Mouse (Mus musculus): Measurements from ENCODE around the gene Hist1h2af. TPM values are rescaled to one million over a fixed set of nuclear protein-coding genes. Genes with fewer than 3 reads are reported as not detected.
"Not testable (repeated sequence)": the region's sequence is repeated elsewhere in the genome, so short reads cannot be mapped to it uniquely, and the experiment has no call there.

Gene Hist1h2af
- polyA plus RNA-seq, 1 experiment from 2014 or later, result 16.3 TPM

DNA sequence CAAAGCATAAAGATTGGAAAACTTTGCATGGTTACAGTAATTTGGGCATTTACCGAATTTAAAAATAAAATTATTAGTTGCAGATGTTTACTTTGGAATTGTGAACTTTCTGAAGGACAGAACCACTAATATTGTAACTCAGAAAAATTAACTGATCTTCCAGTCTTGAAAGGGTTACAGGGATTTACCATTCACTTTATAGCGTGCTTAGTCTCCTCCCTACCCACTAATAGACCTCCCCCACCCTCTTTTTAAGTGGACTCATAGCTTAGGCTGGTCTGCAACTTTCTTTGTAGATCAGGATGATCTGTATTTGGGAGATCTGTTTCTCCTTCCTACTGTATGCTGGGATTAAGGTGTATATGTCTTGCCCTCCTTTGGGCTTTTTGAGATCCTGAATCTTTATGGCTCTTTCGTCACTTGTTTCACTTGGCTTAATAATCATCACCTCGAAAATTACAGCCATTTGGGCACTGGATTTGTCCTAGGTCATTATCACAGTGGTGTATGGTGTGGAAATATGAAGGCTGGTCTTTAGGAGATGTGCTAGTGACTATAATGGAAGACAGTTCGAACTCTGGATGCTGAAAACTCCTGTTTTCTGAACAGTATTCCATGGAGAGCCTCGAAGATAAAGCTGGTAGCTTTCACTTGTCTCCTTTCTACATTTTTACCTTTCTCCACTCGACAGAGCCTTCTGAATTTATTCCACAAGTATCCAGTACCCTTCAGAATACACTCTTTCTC, 2.5 kb downstream of the Hist1h2af start:
- WGBS, result 21% methylated on average over 7 of the region's 7 CpGs
- peaks cover 38% of the 10 kb centered on the region for H3K4me1 ChIP-seq (replicated peaks)

DNA sequence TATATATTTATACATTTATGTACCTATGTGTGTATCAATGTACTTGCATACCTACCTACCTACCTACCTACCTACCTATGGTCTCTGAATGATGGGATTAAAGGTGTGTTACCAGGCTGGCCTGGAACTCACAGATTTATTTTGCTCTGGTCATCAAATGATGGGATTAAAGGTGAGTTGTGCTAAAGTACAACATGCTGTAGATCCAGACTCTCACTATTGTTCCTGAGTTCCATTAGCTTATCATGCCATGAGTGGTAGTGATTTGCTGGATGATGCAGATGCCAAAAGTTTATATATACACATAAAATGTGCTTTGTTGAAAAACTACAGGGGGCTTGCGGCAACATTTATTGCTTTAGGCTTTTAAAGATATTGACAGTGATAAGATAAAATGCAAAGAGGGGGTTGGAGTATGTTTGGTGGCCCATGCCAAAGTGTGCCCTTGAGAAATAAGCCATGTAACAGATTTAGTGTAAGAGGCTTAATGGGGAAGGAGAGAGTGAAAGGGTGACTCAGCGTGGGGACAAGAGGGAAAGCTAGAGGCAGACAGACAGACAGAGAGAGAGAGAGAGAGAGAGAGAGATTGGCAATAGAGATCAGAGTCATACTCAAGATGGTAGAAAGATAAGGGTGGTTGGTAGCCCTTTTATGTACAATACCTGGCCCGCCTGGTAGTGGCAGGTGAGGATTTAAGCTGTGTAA, 3.5 kb downstream of the Hist1h2af start:
- no peaks in the 10 kb centered on the region for H3K27me3 ChIP-seq
- peaks cover 36% of the 10 kb centered on the region for H3K4me1 ChIP-seq (replicated peaks)
- no peak for ATAC-seq (ENCODE audit: insufficient number of reproducible peaks, insufficient read depth, low FRiP score, low TSS enrichment, low read depth)
- H3K36me3 ChIP-seq, result no peaks in the 10 kb centered on the region
- H3K4me3 ChIP-seq (replicated peaks), result peak overlapping the region; percentile 50
- no peaks in the 10 kb centered on the region for H3K9me3 ChIP-seq
- WGBS, result 86% methylated on average over 3 of the region's 3 CpGs
- peak overlapping the region; percentile 46 for H3K27ac ChIP-seq
- H3K9ac ChIP-seq (replicated peaks), result no peak overlapping the region; the same call in 1 of the 2 replicates
- H3K4me2 ChIP-seq, result peak overlapping the region; percentile 69

More for the DNA sequence above, 2.5 kb downstream of the Hist1h2af start:
- Histone ChIP-seq H3K27ac (peak overlapping the region; percentile 98), H3K4me3 (replicated peaks) (peak overlapping the region; percentile 50), H3K27me3 (no peaks in the 10 kb centered on the region), H3K36me3 (no peaks in the 10 kb centered on the region), H3K4me2 (peak overlapping the region; percentile 69), H3K9me3 (no peaks in the 10 kb centered on the region), H3K9ac (replicated peaks) (peak overlapping the region; percentile 72)
- no peak for ATAC-seq (ENCODE audit: insufficient number of reproducible peaks, insufficient read depth, low FRiP score, low TSS enrichment, low read depth)

DNA sequence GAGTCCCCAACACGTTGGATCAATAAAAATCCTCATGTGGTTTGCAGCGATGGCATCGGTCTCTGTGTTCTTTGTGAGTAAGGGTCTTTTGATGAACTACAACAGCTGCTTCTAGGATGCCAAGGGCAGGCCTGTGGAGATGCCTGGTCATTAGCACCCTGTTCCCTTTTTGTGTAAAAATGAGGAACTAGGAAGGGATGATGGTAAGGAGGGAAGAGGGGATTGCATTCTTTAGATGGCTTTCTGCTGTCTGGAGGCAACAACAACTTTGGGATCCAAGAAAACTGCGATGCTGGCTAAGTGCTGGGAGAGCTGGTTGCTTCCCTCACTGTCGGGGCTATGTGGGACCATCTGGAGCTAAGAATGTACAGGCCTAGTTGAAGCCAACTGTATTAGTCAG, 4.5 kb downstream of the Hist1h2af start:
- H3K27ac ChIP-seq, result peak overlapping the region; percentile 72
- no peaks in the 10 kb centered on the region for H3K36me3 ChIP-seq
- H3K4me3 ChIP-seq (replicated peaks), result no peak overlapping the region
- WGBS, result 55% methylated on average over 5 of the region's 5 CpGs
- H3K27me3 ChIP-seq, result no peaks in the 10 kb centered on the region
- H3K9ac ChIP-seq (replicated peaks), result no peak overlapping the region; the same call in 1 of the 2 replicates
- no peak for ATAC-seq (ENCODE audit: insufficient number of reproducible peaks, insufficient read depth, low FRiP score, low TSS enrichment, low read depth)
- H3K4me2 ChIP-seq, result peak overlapping the region; percentile 31
- peaks cover 30% of the 10 kb centered on the region for H3K4me1 ChIP-seq (replicated peaks)
- H3K9me3 ChIP-seq, result no peaks in the 10 kb centered on the region

DNA sequence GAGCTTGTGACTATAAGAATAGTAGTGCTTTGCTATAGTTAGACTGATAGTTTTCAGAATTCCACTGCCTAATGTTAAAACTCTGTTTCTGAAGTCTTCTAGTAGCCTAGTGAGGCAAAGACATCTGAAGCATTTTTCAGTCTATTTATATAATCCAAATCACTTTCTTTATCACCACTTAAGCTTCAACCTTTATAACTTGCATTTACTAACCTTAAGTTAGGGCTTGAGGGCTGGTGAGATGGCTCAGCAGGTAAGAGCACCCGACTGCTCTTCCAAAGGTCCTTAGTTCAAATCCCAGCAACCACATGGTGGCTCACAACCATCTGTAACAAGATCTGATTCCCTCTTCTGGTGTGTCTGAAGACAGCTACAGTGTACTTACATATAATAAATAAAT, 6.1 kb downstream of the Hist1h2af start:
- H3K4me1 ChIP-seq (replicated peaks), result peaks cover 25% of the 10 kb centered on the region
- not testable (repeated sequence) for H3K36me3 ChIP-seq; H3K27me3 ChIP-seq; H3K27ac ChIP-seq; H3K9me3 ChIP-seq; H3K4me3 ChIP-seq (replicated peaks); ATAC-seq (ENCODE audit: insufficient number of reproducible peaks, insufficient read depth, low FRiP score, low TSS enrichment, low read depth); H3K9ac ChIP-seq (replicated peaks); H3K4me2 ChIP-seq
- WGBS, result 60% methylated on average over 1 of the region's 1 CpGs

DNA sequence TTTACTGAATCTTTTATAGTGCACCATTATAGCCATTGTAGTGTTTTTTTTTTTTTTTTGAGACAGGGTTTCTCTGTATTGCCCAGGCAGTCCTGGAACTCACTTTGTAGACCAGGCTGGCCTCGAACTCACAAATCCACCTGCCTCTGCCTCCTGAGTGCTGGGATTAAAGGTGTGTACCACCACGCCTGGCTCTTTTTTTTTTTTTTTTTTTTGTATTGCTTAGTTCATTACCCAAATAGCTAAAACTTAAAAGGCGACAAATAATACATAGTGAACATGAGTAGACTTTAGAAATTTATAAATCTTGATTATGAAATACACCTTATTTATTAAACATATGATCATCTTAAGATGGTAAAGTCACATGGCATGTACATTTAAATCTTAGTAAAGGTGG, 7.8 kb downstream of the Hist1h2af start:
- H3K36me3 ChIP-seq, result no peaks in the 10 kb centered on the region
- no peaks in the 10 kb centered on the region for H3K27me3 ChIP-seq
- ATAC-seq (ENCODE audit: insufficient number of reproducible peaks, insufficient read depth, low FRiP score, low TSS enrichment, low read depth), result no peak
- 79% methylated on average over 3 of the region's 3 CpGs for WGBS
- H3K9ac ChIP-seq (replicated peaks), result no peak overlapping the region
- no peak overlapping the region for H3K4me3 ChIP-seq (replicated peaks)
- no peak overlapping the region for H3K27ac ChIP-seq
- peak overlapping the region; percentile 71 for H3K4me2 ChIP-seq
- peaks cover 21% of the 10 kb centered on the region for H3K4me1 ChIP-seq (replicated peaks)
- no peaks in the 10 kb centered on the region for H3K9me3 ChIP-seq

DNA sequence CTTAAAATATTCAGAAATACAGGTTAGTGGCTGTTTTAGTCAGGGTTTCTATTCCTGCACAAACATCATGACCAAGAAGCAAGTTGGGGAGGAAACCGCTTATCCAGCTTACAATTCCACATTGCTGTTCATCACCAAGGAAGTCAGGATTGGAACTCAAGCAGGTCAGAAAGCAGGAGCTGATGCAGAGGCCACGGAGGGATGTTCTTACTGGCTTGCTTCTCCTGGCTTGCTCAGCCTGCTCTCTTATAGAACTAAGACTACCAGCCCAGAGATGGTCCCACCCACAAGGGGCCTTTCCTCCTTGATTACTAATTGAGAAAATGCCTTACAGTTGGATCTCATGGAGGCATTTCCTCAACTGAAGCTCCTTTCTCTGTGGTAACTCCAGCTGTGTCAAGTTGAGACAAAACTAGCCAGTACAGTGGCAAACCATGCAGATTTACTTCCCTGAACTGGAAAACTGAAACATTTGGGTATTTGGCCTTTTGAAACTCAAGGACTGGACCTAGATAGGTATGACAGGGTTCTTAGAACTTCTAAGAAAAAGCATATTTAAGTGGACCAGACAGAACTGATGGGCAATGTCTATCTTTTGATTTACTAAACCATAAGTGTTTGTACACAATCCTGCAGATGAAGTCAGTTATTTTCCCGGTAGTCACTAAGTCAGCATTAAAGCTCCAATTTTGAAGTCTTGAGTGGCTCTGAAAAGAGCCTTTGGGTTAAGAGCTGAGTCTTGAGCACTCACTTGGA, 8.7 kb downstream of the Hist1h2af start:
- ATAC-seq (ENCODE audit: insufficient number of reproducible peaks, insufficient read depth, low FRiP score, low TSS enrichment, low read depth), result not testable (repeated sequence)

DNA sequence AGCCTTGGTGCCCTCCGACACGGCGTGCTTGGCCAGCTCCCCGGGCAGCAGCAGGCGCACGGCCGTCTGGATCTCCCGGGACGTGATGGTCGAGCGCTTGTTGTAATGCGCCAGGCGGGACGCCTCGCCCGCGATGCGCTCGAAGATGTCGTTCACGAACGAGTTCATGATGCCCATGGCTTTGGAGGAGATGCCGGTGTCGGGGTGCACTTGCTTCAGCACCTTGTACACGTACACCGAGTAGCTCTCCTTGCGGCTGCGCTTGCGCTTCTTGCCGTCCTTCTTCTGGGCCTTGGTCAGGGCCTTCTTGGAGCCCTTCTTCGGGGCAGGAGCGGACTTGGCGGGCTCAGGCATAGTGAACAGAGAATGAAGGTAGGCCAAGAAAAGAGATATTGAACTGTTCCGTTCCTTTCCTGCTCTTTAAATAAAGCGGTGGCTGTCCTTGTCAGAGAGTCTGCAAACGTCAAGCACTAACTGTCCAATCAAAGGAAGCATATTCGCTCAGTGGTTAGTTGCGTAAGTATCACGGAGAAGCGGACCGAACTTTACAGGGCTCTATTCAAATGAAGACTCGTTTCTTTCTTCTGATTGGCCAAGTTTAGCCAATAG, 9.4 kb downstream of the Hist1h2af start, which contains the start of gene Hist1h2bh:
TSS of gene Hist1h2bh (minus strand) at position 394 of the 609 bp plus-strand sequence.
- under 1% methylated on average over 41 of the region's 42 CpGs for WGBS
- ATAC-seq (ENCODE audit: insufficient number of reproducible peaks, insufficient read depth, low FRiP score, low TSS enrichment, low read depth), result peak; percentile 95
- H3K9me3 ChIP-seq; H3K4me1 ChIP-seq (replicated peaks); H3K27me3 ChIP-seq; H3K36me3 ChIP-seq: not testable (repeated sequence)
- H3K27ac ChIP-seq, result peak within 1 kb of the TSS; percentile 94
- H3K4me3 ChIP-seq (replicated peaks), result peak within 1 kb of the TSS; percentile 46
- peak within 1 kb of the TSS; percentile 70 for H3K9ac ChIP-seq (replicated peaks)
- peak within 1 kb of the TSS; percentile 71 for H3K4me2 ChIP-seq

More for the DNA sequence above, 8.7 kb downstream of the Hist1h2af start:
- not testable (repeated sequence) for H3K9me3 ChIP-seq, H3K27me3 ChIP-seq, H3K36me3 ChIP-seq
- 8% methylated on average over 3 of the region's 3 CpGs for WGBS
- Histone ChIP-seq H3K27ac (peak overlapping the region; percentile 92), H3K4me3 (replicated peaks) (peak overlapping the region; percentile 46), H3K4me2 (peak overlapping the region; percentile 71), H3K4me1 (replicated peaks) (peaks cover 13% of the 10 kb centered on the region), H3K9ac (replicated peaks) (peak overlapping the region; percentile 70)

DNA sequence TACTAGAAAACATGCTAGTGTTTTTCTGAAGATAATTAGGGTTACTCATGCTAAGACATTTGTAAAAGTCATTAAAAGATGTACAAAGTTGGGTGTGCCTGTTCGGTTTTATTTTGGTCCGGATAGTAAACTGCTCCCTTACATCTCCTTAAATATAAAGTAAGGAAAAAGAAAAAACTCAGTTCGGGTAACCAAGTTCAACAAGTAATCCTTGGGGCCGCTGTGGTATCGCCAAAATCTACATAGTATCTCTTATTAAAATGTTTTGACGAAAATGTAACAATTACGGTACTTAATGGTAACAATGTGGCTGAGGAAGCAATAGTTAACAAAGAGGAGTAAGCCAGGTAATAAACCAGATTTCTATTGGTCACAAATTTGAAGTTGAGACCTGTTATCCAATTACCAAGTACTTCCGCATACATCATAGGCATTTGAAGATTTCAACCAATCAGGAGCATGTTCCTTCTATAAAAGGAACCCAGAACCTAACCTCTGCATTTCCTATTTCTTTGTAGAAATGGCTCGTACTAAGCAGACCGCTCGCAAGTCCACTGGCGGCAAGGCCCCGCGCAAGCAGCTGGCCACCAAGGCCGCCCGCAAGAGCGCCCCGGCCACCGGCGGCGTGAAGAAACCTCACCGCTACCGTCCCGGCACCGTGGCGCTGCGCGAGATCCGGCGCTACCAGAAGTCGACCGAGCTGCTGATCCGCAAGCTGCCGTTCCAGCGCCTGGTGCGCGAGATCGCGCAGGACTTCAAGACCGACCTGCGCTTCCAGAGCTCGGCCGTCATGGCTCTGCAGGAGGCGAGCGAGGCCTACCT, 10.5 kb downstream of the Hist1h2af start, which contains the start of gene Hist1h3f:
TSS of gene Hist1h3f (plus strand) at position 88 of the 822 bp plus-strand sequence.
- WGBS, result under 1% methylated on average over 33 of the region's 45 CpGs
- H3K9me3 ChIP-seq, result no peaks in the 10 kb centered on the region
- peak; percentile 88 for ATAC-seq (ENCODE audit: insufficient number of reproducible peaks, insufficient read depth, low FRiP score, low TSS enrichment, low read depth)

DNA sequence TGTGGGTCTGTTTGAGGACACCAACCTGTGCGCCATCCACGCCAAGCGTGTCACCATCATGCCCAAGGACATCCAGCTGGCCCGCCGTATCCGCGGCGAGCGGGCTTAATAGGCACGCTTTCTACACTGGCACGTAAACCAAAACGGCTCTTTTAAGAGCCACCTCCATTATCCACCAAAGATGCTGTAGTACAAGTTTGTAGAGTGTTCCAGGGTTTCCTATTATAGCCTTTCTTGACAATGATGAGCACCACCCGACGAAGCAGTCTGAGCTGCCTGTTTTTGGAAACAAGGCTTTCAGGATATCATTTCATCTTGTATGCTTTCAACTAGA, 11.0 kb downstream of the Hist1h2af start:
- not testable (repeated sequence) for ATAC-seq (ENCODE audit: insufficient number of reproducible peaks, insufficient read depth, low FRiP score, low TSS enrichment, low read depth); H3K36me3 ChIP-seq; H3K4me1 ChIP-seq (replicated peaks); H3K9me3 ChIP-seq; H3K27me3 ChIP-seq
- H3K4me3 ChIP-seq (replicated peaks), result peak overlapping the region; percentile 45
- H3K27ac ChIP-seq, result peak overlapping the region; percentile 94
- H3K9ac ChIP-seq (replicated peaks), result peak overlapping the region; percentile 65
- H3K4me2 ChIP-seq, result peak overlapping the region; percentile 71
- WGBS, result 0% methylated on average over 11 of the region's 14 CpGs

More for the DNA sequence above, 10.5 kb downstream of the Hist1h2af start, which contains the start of gene Hist1h3f:
- Histone ChIP-seq H3K27me3 (no peaks in the 10 kb centered on the region), H3K4me1 (replicated peaks) (0 out of 2 replicates have a peak, but pooled peaks cover 5% of the 10 kb centered on the region), H3K36me3 (no peaks in the 10 kb centered on the region), H3K4me3 (replicated peaks) (peak within 1 kb of the TSS; percentile 46), H3K27ac (peak within 1 kb of the TSS; percentile 94), H3K9ac (replicated peaks) (peak within 1 kb of the TSS; percentile 70), H3K4me2 (peak within 1 kb of the TSS; percentile 71)

DNA sequence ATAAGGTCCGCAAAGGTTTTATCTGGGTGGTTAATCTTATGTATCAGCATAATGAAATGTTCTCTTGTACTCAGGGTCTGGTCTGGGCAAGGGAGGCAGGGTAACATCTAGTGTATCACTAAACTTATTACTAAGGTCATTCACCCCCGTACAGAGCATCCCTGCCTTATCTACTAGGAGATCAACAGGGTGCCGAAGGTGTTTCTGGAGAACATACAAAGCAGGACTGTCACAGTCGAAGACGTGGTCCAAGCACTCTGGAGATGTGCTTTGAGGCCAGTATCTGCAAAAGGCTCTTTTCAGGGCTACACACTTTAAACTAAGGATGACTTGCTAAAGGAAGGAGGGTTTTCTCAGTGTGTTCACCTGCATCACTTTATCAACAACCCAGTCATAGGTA, 13.0 kb downstream of the Hist1h2af start:
- ATAC-seq (ENCODE audit: insufficient number of reproducible peaks, insufficient read depth, low FRiP score, low TSS enrichment, low read depth), result no peak
- Histone ChIP-seq H3K9me3 (no peaks in the 10 kb centered on the region), H3K4me1 (replicated peaks) (peaks cover 10% of the 10 kb centered on the region; the same call in 1 of the 2 replicates), H3K4me2 (no peak overlapping the region), H3K36me3 (no peaks in the 10 kb centered on the region), H3K27me3 (no peaks in the 10 kb centered on the region), H3K9ac (replicated peaks) (no peak overlapping the region), H3K27ac (peak overlapping the region; percentile 73), H3K4me3 (replicated peaks) (no peak overlapping the region)
- 81% methylated on average over 5 of the region's 5 CpGs for WGBS
